Mouse (Mus musculus) layer of hippocampus, adult 2 months (tissue): Measurements from ENCODE around the gene Aldh1a7. TPM values are rescaled to one million over a fixed set of nuclear protein-coding genes. Genes with fewer than 3 reads are reported as not detected.

Experiments
- DNase-seq, 2 experiments: peaks; one replicate each; pipeline ENCODE4 v3.0.0; 2022; ENCODE audit warnings: low spot score in 2 of 2
- H3K27ac ChIP-seq: fragments of 200-600 bp; 2 replicates; pipeline ENCODE4 v1.8.1; 2022
- H3K4me3 ChIP-seq: fragments of 200-600 bp; 2 replicates; pipeline ENCODE4 v1.8.1; 2022; ENCODE audit warnings: mild to moderate bottlenecking
- CTCF ChIP-seq: fragments of 200-600 bp; conservative IDR thresholded peaks from 2 replicates; pipeline ENCODE4 v1.8.1; 2022; ENCODE audit warnings: antibody characterized with exemption, mild to moderate bottlenecking, moderate library complexity
- long read RNA-seq, 2 experiments: library from polyadenylated mRNA; stranded (forward); transcript quantifications; one replicate each; pipeline ENCODE4 v2.0.0; 2021; ENCODE audit warnings: borderline mapping rate in 2 of 2
- total RNA-seq, 2 experiments: library from RNA; stranded (reverse); gene quantifications; 2 replicates each; pipeline ENCODE4 v1.2.3; 2021

Gene Aldh1a7
- total RNA-seq: under 1 TPM; 0.18 to 0.44 TPM
- long read RNA-seq, experiment 1: 0 reads
- long read RNA-seq, experiment 2: 0 reads

DNA sequence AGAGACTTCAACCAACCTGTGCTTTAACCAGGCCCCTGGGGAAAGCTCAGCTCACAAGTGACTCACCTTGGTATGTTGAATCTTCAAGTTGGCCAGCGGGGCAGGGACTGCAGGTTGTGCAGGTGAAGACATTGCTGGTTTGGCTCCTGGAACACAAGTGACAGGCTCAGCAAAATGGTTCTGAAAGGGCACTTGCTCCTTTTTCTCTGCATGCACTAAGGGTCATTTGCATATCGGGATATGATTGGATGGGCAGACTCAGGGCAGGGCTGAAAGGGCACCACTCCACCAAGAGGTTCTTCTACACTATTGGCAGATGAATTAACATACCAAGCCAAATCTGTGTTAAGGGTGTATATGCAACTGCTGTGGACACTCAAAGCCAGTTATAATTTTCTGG, at the start of gene Aldh1a7:
Gene Aldh1a7, minus strand, starts transcription at position 182 of the 400 bp plus-strand sequence.
- Histone ChIP-seq H3K4me3 (no peak within 1 kb of the TSS), H3K27ac (no peak within 1 kb of the TSS)
- DNase-seq: no peak
- no peak for TF ChIP-seq CTCF

- no peak overlapping the region for H3K4me3 ChIP-seq
These were observed 48.3 kb upstream of the Aldh1a7 start for GRCm38 (mm10) chr19:20775681-20776080.

GRCm38 (mm10) chr19:20773941-20774340, 46.6 kb upstream of the Aldh1a7 start:
- no peak for TF ChIP-seq CTCF
- H3K4me3 ChIP-seq: no peak overlapping the region
- H3K27ac ChIP-seq: no peak overlapping the region
- no peak for DNase-seq

More at GRCm38 (mm10) chr19:20775681-20776080, 48.3 kb upstream of the Aldh1a7 start:
- H3K27ac ChIP-seq: no peak overlapping the region
- DNase-seq: no peak
- TF ChIP-seq CTCF: no peak

DNA sequence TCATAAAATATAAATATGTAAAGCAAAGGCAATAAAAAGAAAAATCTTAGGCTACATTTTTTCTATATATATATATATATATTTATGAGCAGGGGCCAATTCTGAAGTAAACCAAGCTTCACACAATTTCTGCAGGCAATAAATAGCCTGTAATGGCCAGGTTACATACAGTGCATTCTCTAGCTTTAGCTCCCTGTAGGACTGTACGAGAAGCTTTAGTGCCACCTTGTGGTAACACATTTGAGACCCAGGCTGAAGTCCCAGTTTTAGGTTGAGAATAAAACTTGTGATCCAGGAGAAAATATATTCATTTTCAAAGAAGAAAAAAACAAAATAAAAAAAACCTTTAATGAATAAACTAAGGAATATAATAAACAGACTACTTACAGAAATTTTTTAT, 36.9 kb upstream of the Aldh1a7 start:
- peak; percentile 7 to 37 for DNase-seq
- peak; percentile 82 for TF ChIP-seq CTCF
- Histone ChIP-seq H3K4me3 (no peak overlapping the region), H3K27ac (no peak overlapping the region)

GRCm38 (mm10) chr19:20761675-20762426, 34.5 kb upstream of the Aldh1a7 start:
- no peak overlapping the region for H3K27ac ChIP-seq
- H3K4me3 ChIP-seq: no peak overlapping the region
- no peak for TF ChIP-seq CTCF
- no peak for DNase-seq

GRCm38 (mm10) chr19:20761119-20761518, 33.8 kb upstream of the Aldh1a7 start:
- no peak overlapping the region for H3K27ac ChIP-seq
- TF ChIP-seq CTCF: no peak
- H3K4me3 ChIP-seq: no peak overlapping the region
- DNase-seq: no peak

GRCm38 (mm10) chr19:20744630-20745029, 17.3 kb upstream of the Aldh1a7 start:
- H3K4me3 ChIP-seq: no peak overlapping the region
- no peak for TF ChIP-seq CTCF
- DNase-seq: no peak
- H3K27ac ChIP-seq: no peak overlapping the region

GRCm38 (mm10) chr19:20728278-20728677, 916 bp upstream of the Aldh1a7 start:
- DNase-seq: no peak
- H3K27ac ChIP-seq: no peak overlapping the region
- no peak overlapping the region for H3K4me3 ChIP-seq
- TF ChIP-seq CTCF: peak; percentile 79

- no peak for DNase-seq
- Histone ChIP-seq H3K4me3 (no peak overlapping the region), H3K27ac (no peak overlapping the region)
- TF ChIP-seq CTCF: no peak
These were observed 4.4 kb downstream of the Aldh1a7 start for GRCm38 (mm10) chr19:20722913-20723312.

DNA sequence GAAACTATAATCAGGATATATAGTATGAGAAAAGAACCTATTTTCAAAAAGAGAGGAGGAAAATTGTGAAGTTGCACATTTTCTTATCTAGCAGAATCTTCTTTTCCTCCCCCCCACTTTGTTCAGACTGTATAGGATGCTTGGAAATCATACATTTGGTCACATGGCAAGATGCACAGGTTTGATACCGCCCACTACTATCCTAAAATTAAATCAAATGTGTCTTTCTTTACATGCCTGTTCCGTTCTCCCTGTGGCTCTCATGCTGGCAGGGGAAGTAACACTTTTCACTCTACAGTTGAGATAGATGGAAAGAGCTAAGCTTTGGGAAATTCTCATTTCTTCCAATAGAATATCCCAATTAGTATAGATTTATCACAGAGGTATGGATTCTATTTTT, 7.1 kb downstream of the Aldh1a7 start:
- Histone ChIP-seq H3K27ac (no peak overlapping the region), H3K4me3 (no peak overlapping the region)
- TF ChIP-seq CTCF: no peak
- no peak for DNase-seq

DNA sequence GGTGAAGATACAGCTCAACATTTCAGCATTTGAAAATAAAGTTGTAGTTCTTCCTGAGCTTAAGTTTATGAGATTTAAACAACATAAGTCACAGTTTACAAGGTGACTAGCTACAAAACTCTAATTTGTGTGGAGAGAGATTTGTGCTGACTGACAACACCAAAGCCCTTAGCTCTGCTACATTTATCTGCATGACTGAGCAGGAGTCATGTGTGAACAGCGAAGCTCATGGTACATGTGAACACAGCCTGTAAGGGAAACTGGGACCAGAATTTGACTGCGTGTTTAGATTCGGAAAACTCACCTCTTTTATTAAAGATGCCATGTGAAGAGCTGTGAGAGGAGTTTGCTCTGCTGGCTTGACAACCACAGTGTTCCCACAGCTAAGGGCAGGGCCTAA, 11.7 kb downstream of the Aldh1a7 start:
- Histone ChIP-seq H3K4me3 (no peak overlapping the region), H3K27ac (no peak overlapping the region)
- TF ChIP-seq CTCF: no peak
- DNase-seq: no peak

DNA sequence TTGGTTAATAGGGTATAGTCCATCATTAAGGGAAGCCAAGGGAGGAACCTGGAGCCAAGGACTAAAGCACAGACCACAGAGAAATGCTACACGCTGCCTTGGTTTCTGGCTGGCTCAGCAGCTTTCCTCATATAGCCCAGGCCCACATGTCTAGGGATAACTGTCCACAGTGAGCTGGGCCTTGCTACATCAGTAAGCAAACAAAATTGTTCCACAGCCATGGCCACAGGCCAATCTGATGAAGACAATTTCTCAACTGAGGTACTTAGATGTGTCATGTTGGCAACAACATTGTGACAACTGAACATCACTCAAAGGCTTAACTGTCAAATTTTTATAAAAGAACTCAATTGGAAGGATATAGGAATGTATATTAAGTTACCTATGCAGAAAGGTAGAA, 12.3 kb downstream of the Aldh1a7 start:
- TF ChIP-seq CTCF: no peak
- no peak for DNase-seq
- no peak overlapping the region for H3K4me3 ChIP-seq
- no peak overlapping the region for H3K27ac ChIP-seq

DNA sequence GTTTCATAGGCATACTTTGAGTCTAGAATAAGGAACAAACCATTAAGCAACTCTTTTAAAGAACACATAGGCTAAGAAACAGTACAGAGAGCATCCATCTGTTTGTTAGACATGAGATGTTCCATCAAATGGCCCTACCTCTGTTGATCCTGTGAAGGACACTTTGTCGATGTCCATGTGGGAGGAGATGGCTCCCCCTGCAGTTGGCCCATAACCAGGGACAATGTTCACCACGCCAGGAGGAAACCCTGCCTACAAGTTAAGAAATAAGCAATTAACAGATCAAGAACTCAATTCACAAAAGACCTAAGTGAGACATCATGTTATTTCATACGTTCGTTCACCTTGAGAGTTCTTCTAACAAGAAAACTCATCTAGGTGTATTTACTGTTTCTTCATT, 12.8 kb downstream of the Aldh1a7 start:
- no peak overlapping the region for H3K27ac ChIP-seq
- no peak for TF ChIP-seq CTCF

DNA sequence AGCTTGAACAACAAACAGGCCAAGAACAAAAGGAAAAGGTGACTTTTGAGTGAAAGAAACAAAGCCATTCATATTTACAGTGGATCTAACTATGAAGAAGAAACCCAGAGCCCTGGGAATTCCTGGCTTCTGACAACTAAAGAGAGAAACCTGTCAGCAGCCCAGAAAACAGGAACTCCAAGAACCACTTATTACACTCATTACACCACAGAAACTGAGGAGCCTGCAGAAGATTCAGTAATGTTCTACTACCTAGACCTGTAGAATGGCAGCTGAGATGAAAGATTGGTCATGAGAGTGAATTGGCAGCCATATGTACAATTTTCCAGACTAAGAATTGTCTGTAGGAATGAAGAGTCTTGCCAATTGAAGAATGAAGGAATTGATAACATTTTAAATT, 20.2 kb downstream of the Aldh1a7 start:
- Histone ChIP-seq H3K27ac (no peak overlapping the region), H3K4me3 (no peak overlapping the region)
- DNase-seq: no peak
- no peak for TF ChIP-seq CTCF

More for the DNA sequence above, 12.8 kb downstream of the Aldh1a7 start:
- H3K4me3 ChIP-seq: no peak overlapping the region
- no peak for DNase-seq

- Histone ChIP-seq H3K4me3 (no peak overlapping the region), H3K27ac (no peak overlapping the region)
- TF ChIP-seq CTCF: no peak
- DNase-seq: no peak
These were observed 20.6 kb downstream of the Aldh1a7 start for GRCm38 (mm10) chr19:20706747-20707146.
